Mouse (Mus musculus) liver, embryonic 13.5 days (tissue): ENCODE measurements around the gene Ccl24. TPM values are rescaled to one million over a fixed set of nuclear protein-coding genes. Genes with fewer than 3 reads are reported as not detected.

Source experiments
- ATAC-seq: fragments of 200-750 bp; cut with Nextera tagmentation; 2 replicates; pipeline ENCODE4 v1.8.0; 2017; ENCODE audit warnings: low read depth, mild to moderate bottlenecking, moderate number of reproducible peaks, moderate library complexity
- DNase-seq: peaks from one replicate; pipeline ENCODE4 v3.0.0; 2022
- H3K27ac ChIP-seq: fragments of 300-500 bp; sonication (generic); 2 replicates; pipeline ENCODE4 v1.5.1; 2015; ENCODE audit warnings: moderate library complexity, mild to moderate bottlenecking, inconsistent platforms
- H3K27me3 ChIP-seq: fragments of 300-500 bp; sonication (generic); 2 replicates; pipeline ENCODE4 v1.6.1; 2015; ENCODE audit warnings: mild to moderate bottlenecking, inconsistent platforms
- H3K36me3 ChIP-seq: fragments of 300-500 bp; sonication (generic); 2 replicates; pipeline ENCODE4 v1.6.1; 2015; ENCODE audit warnings: mild to moderate bottlenecking, inconsistent platforms
- H3K4me1 ChIP-seq: fragments of 300-500 bp; sonication (generic); replicated peaks from 2 replicates; pipeline ENCODE4 v1.6.1; 2015; ENCODE audit warnings: inconsistent platforms
- H3K4me2 ChIP-seq: fragments of 300-500 bp; sonication (generic); 2 replicates; pipeline ENCODE4 v1.6.1; 2015; ENCODE audit warnings: inconsistent platforms, mild to moderate bottlenecking, moderate library complexity
- H3K4me3 ChIP-seq: fragments of 300-500 bp; sonication (generic); replicated peaks from 2 replicates; pipeline ENCODE4 v1.5.1; 2015; ENCODE audit warnings: mild to moderate bottlenecking, inconsistent platforms
- H3K9ac ChIP-seq: fragments of 300-500 bp; sonication (generic); 2 replicates; pipeline ENCODE4 v1.6.1; 2015; ENCODE audit warnings: mild to moderate bottlenecking, inconsistent platforms
- H3K9me3 ChIP-seq: fragments of 300-500 bp; sonication (generic); replicated peaks from 2 replicates; pipeline ENCODE4 v1.6.1; 2016; ENCODE audit warnings: inconsistent platforms
- WGBS: fragments of 180-500 bp; shearing (Covaris S2); methylation state at CpG from one replicate; pipeline ENCODE4 v1.1.7; 2015; ENCODE audit not compliant: insufficient replicate concordance; 5-methylcytosine and 5-hydroxymethylcytosine counted together
- polyA plus RNA-seq: library from polyadenylated mRNA; unstranded; fragments of >200 nt; fragmentation: Nextera tagmentation; extraction: Ambion mirVana; gene quantifications from 2 replicates; pipeline ENCODE4 v1.2.1, GENCODE M21; 2015

The Ccl24 gene
- polyA plus RNA-seq, 1 experiment from 2014 or later, result 15.7 TPM

- peak; percentile 97 for ATAC-seq
- Histone ChIP-seq H3K4me2 (peak within 1 kb of the TSS; percentile 80), H3K9ac (peak within 1 kb of the TSS; percentile 55), H3K9me3 (no peaks in the 10 kb centered on the region), H3K27me3 (peaks cover 32% of the 10 kb centered on the region), H3K27ac (no peak within 1 kb of the TSS), H3K4me1 (peaks cover 17% of the 10 kb centered on the region), H3K4me3 (peak within 1 kb of the TSS; percentile 62), H3K36me3 (no peaks in the 10 kb centered on the region)
- under 1% methylated on average over 46 of the region's 46 CpGs for WGBS
- peak; percentile 90 for DNase-seq
Observed at GRCm38 (mm10) chr5:135544865-135545797, 27.7 kb downstream of the Ccl24 start, which contains the start of gene Hip1. TSS of gene Hip1 (minus strand) at chr5:135545120.

- no peaks in the 10 kb centered on the region for H3K36me3 ChIP-seq
- no peaks in the 10 kb centered on the region for H3K9me3 ChIP-seq
- 13% methylated on average over 15 of the region's 15 CpGs for WGBS
- H3K27ac ChIP-seq, result no peak overlapping the region
- H3K9ac ChIP-seq, result 0 out of 2 replicates have a peak overlapping the region, but pooled peaks have one; percentile 55
- H3K4me1 ChIP-seq, result peaks cover 17% of the 10 kb centered on the region
- DNase-seq, result no peak
- no peak for ATAC-seq
- peak overlapping the region; percentile 62 for H3K4me3 ChIP-seq
- H3K4me2 ChIP-seq, result peak overlapping the region; percentile 80
- H3K27me3 ChIP-seq, result peaks cover 31% of the 10 kb centered on the region
Observed at GRCm38 (mm10) chr5:135544032-135544558, 28.8 kb downstream of the Ccl24 start.

GRCm38 (mm10) chr5:135537794-135538214 is 35.0 kb downstream of the Ccl24 start:
- 27% methylated on average over 10 of the region's 10 CpGs for WGBS
- no peaks in the 10 kb centered on the region for H3K27me3 ChIP-seq
- no peaks in the 10 kb centered on the region for H3K36me3 ChIP-seq
- peak overlapping the region; percentile 1; the same call in 1 of the 2 replicates for H3K4me2 ChIP-seq
- H3K4me1 ChIP-seq, result peaks cover 3% of the 10 kb centered on the region; the same call in 1 of the 2 replicates
- H3K27ac ChIP-seq, result no peak overlapping the region
- ATAC-seq (peak; percentile 15; the same call in 1 of the 2 replicates), DNase-seq (no peak)
- H3K9ac ChIP-seq, result no peak overlapping the region
- no peak overlapping the region for H3K4me3 ChIP-seq
- H3K9me3 ChIP-seq, result no peaks in the 10 kb centered on the region

DNA sequence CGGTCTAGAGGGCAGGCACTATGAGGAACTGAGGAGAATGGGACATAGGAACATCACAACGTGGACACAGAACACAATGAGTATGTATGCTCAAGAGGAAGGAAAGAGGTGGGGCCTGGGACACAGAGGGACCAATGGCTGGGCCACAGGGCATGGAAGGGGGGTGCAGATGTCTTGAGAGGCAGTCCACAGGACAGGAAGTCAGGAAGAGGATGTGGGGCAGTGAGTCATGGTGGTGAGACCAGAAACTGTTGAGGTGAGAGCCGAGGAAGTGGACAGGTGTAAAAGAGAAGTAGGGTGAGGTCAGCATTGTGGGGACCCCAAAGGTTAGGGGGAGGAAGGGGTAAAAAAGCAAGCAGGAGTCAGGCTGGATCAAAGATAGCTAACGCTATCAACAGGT is 35.5 kb downstream of the Ccl24 start:
- H3K27ac ChIP-seq, result no peak overlapping the region
- H3K4me1 ChIP-seq, result peaks cover 3% of the 10 kb centered on the region; the same call in 1 of the 2 replicates
- peak; percentile 11 for DNase-seq
- peak; percentile 41; the same call in 1 of the 2 replicates for ATAC-seq
- peak overlapping the region; percentile 1; the same call in 1 of the 2 replicates for H3K4me2 ChIP-seq
- H3K4me3 ChIP-seq, result no peak overlapping the region
- no peaks in the 10 kb centered on the region for H3K36me3 ChIP-seq
- no peak overlapping the region for H3K9ac ChIP-seq
- WGBS, result 22% methylated on average over 4 of the region's 4 CpGs
- H3K9me3 ChIP-seq, result no peaks in the 10 kb centered on the region
- H3K27me3 ChIP-seq, result no peaks in the 10 kb centered on the region

DNA sequence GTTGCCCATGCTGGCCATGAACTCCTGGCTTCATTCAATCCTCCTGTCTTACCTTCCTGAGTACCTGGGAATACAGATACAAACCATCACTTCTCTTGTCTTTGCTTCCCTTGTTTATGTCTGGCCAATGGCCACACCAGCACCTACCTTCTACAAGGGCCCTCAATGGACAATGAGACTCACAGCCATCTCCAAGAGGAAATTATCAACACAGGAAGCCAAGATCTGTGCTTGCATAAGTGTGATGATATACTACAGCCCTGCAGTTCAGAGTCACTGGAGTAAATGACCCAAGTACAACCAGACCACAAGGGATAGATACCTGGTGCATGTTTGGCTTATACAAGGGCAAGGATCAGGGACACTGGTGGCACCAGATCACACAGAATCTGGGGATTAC is 37.0 kb downstream of the Ccl24 start:
- no peak for ATAC-seq

GRCm38 (mm10) chr5:135533431-135533830 is 39.4 kb downstream of the Ccl24 start:
- ATAC-seq (no peak), DNase-seq (no peak)
- H3K4me1 ChIP-seq, result peaks cover 3% of the 10 kb centered on the region; the same call in 1 of the 2 replicates
- H3K4me2 ChIP-seq, result no peak overlapping the region
- H3K9ac ChIP-seq, result no peak overlapping the region
- no peak overlapping the region for H3K27ac ChIP-seq
- H3K27me3 ChIP-seq, result no peaks in the 10 kb centered on the region
- WGBS, result 50% methylated on average over 10 of the region's 10 CpGs
- no peak overlapping the region for H3K4me3 ChIP-seq
- H3K36me3 ChIP-seq, result no peaks in the 10 kb centered on the region
- no peaks in the 10 kb centered on the region for H3K9me3 ChIP-seq

More for the DNA sequence above, 37.0 kb downstream of the Ccl24 start:
- Histone ChIP-seq H3K36me3 (no peaks in the 10 kb centered on the region), H3K4me2 (no peak overlapping the region), H3K4me3 (no peak overlapping the region), H3K27me3 (no peaks in the 10 kb centered on the region), H3K27ac (no peak overlapping the region), H3K9ac (no peak overlapping the region), H3K9me3 (no peaks in the 10 kb centered on the region), H3K4me1 (peaks cover 3% of the 10 kb centered on the region; the same call in 1 of the 2 replicates)
- DNase-seq, result no peak

DNA sequence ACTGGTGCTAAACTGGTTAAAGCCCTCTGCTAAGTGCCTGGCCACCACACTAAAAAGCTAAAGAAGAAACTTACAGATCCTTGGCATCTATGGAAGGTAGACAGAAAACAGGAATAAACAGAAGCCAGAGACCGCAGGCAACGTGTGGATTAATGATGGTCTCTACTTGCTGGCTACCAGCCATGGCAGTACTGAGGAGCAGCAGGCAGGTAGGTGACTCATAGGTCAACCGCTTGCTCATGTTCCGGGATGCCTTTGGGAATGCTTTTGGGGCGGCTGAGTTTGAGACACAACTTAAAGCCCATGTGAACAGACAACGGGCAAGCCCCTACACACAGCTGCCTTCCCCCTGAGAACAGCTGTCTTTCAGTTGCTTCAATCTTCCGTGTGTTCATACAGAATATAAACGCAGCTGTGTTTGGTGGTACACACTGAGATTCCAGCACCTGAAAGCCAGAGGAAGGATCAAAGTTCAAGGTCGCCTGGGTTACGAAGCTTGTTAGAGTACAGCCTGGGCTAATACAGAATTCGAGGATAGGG is 41.5 kb downstream of the Ccl24 start:
- no peak for ATAC-seq
- no peaks in the 10 kb centered on the region for H3K4me1 ChIP-seq
- no peak overlapping the region for H3K4me3 ChIP-seq
- H3K36me3 ChIP-seq, result no peaks in the 10 kb centered on the region
- no peak overlapping the region for H3K27ac ChIP-seq
- no peak overlapping the region for H3K9ac ChIP-seq
- H3K9me3 ChIP-seq, result no peaks in the 10 kb centered on the region
- no peak overlapping the region for H3K4me2 ChIP-seq
- DNase-seq, result no peak
- H3K27me3 ChIP-seq, result no peaks in the 10 kb centered on the region
- 67% methylated on average over 11 of the region's 11 CpGs for WGBS

DNA sequence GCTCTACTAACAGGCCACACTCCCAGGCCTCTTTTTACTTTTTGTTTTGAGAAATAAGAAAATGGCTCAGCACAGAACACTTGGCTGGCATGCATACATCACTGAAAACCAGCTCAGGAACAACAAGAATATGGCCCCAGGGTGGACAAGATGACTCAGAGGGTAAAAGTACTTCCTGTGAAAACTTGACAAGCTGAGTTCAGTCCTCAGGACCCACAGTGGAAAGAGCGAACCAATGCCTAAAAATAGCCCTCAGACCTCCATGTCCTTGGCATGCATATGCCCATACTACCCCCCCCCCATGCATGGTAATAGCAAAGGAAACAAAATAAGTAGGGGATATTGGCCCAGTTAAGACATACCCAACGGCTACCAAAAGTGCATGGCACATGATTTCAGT is 42.9 kb downstream of the Ccl24 start:
- H3K27ac ChIP-seq, result no peak overlapping the region
- H3K27me3 ChIP-seq, result no peaks in the 10 kb centered on the region
- DNase-seq (no peak), ATAC-seq (no peak)
- no peaks in the 10 kb centered on the region for H3K36me3 ChIP-seq
- no peaks in the 10 kb centered on the region for H3K9me3 ChIP-seq
- H3K4me2 ChIP-seq, result no peak overlapping the region
- no peak overlapping the region for H3K9ac ChIP-seq
- no peak overlapping the region for H3K4me3 ChIP-seq
- no peaks in the 10 kb centered on the region for H3K4me1 ChIP-seq
- 57% methylated on average over 2 of the region's 2 CpGs for WGBS

DNA sequence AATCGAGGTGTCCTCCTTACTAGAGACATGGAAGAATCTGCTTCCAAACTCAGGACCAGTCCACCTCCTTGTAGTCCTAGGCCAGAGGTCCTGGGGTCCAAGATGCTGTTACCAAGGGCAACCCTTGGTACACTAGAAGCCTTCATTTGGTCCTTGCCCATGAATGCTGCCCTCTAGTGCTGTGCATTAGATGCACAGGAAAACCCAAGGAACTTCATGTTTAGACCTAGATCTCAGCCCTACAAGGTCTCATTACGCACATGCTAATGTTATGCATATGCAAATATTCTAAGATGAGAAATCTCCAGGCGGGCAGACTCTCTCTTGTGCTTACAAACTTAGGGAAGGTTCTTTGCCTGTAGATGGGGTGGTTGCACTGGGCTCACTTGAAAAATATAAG is 43.5 kb downstream of the Ccl24 start:
- Histone ChIP-seq H3K36me3 (no peaks in the 10 kb centered on the region), H3K4me1 (no peaks in the 10 kb centered on the region), H3K4me3 (no peak overlapping the region), H3K27me3 (no peaks in the 10 kb centered on the region), H3K27ac (no peak overlapping the region), H3K9ac (no peak overlapping the region), H3K4me2 (no peak overlapping the region), H3K9me3 (no peaks in the 10 kb centered on the region)
- no peak for DNase-seq
- 60% methylated on average over 3 of the region's 3 CpGs for WGBS
- no peak for ATAC-seq

DNA sequence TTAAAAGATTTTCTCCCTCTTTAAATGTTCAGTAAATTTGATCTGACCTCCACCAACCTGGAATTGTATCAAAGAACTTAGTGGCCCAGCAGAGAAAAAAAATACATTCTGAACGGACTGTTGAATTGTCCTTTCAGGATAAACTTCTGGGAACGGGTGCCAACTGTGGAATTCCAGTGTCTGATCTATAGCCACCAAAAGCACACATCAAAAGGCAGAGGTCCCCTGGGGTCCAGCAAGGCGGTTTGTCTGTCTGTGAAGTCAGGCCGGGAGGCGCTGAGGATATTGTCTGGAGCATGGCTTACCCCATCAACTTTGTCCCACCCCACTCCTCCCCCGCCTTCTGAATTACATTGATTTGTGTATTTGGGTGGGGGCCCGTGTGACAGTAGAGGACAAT is 44.9 kb downstream of the Ccl24 start:
- DNase-seq (no peak), ATAC-seq (no peak)
- H3K9ac ChIP-seq, result no peak overlapping the region
- no peak overlapping the region for H3K4me3 ChIP-seq
- no peak overlapping the region for H3K27ac ChIP-seq
- no peak overlapping the region for H3K4me2 ChIP-seq
- H3K4me1 ChIP-seq, result no peaks in the 10 kb centered on the region
- no peaks in the 10 kb centered on the region for H3K9me3 ChIP-seq
- WGBS, result 60% methylated on average over 7 of the region's 7 CpGs
- H3K36me3 ChIP-seq, result no peaks in the 10 kb centered on the region
- H3K27me3 ChIP-seq, result no peaks in the 10 kb centered on the region
